Mouse (Mus musculus) small intestine, adult 2 months (tissue): ENCODE results near the gene Nrp1. TPM values are rescaled to one million over a fixed set of nuclear protein-coding genes. Genes with fewer than 3 reads are reported as not detected.

ENCODE experiments used
- H3K27ac ChIP-seq: fragments of 200-500 bp; 2 replicates; pipeline ENCODE4 v1.5.1; 2012; ENCODE audit warnings: low read depth, low read length, control low read depth, inconsistent platforms; ENCODE audit not compliant: insufficient read depth
- H3K27me3 ChIP-seq: fragments of 200-500 bp; 2 replicates; pipeline ENCODE4 v1.6.1; 2012; ENCODE audit warnings: mild to moderate bottlenecking, moderate library complexity, low read length, inconsistent platforms; ENCODE audit not compliant: control insufficient read depth, insufficient read depth
- H3K36me3 ChIP-seq: fragments of 200-500 bp; 2 replicates; pipeline ENCODE4 v1.6.1; 2012; ENCODE audit warnings: mild to moderate bottlenecking, low read length, control low read depth, inconsistent platforms; ENCODE audit not compliant: control insufficient read depth, insufficient read depth
- H3K4me1 ChIP-seq: fragments of 200-500 bp; 2 replicates; pipeline ENCODE4 v1.6.1; 2012; ENCODE audit warnings: low read length, inconsistent platforms, mixed read lengths; ENCODE audit not compliant: control insufficient read depth, insufficient read depth, insufficient read length
- H3K4me3 ChIP-seq: fragments of 200-500 bp; 2 replicates; pipeline ENCODE4 v1.5.1; 2012; ENCODE audit warnings: low read depth, mild to moderate bottlenecking, control low read depth, inconsistent platforms, low read length, moderate library complexity
- CTCF ChIP-seq: fragments of 200-500 bp; IDR thresholded peaks from 2 replicates; pipeline ENCODE4 v1.5.1; 2012; ENCODE audit warnings: low read depth, mild to moderate bottlenecking, control low read depth, inconsistent platforms, low read length, moderate library complexity, mixed read lengths; ENCODE audit not compliant: insufficient replicate concordance, insufficient read length; ENCODE audit errors: extremely low read depth
- POLR2A ChIP-seq: fragments of 200-500 bp; IDR thresholded peaks from 2 replicates; pipeline ENCODE4 v1.6.1; 2012; ENCODE audit warnings: low read depth, mild to moderate bottlenecking, control low read depth, inconsistent platforms, low read length, moderate library complexity
- WGBS: fragments of 180-500 bp; shearing (Covaris S2); methylation state at CpG from one replicate; pipeline ENCODE4 v1.1.7; 2018; 5-methylcytosine and 5-hydroxymethylcytosine counted together
- polyA plus RNA-seq: library from polyadenylated mRNA; depleted of rRNA; stranded (reverse); fragments of >200 nt; gene quantifications from 2 replicates; pipeline ENCODE4 v1.2.3, GENCODE M21; 2012

Nrp1 gene
- polyA plus RNA-seq, 1 experiment = 6.6 TPM

DNA sequence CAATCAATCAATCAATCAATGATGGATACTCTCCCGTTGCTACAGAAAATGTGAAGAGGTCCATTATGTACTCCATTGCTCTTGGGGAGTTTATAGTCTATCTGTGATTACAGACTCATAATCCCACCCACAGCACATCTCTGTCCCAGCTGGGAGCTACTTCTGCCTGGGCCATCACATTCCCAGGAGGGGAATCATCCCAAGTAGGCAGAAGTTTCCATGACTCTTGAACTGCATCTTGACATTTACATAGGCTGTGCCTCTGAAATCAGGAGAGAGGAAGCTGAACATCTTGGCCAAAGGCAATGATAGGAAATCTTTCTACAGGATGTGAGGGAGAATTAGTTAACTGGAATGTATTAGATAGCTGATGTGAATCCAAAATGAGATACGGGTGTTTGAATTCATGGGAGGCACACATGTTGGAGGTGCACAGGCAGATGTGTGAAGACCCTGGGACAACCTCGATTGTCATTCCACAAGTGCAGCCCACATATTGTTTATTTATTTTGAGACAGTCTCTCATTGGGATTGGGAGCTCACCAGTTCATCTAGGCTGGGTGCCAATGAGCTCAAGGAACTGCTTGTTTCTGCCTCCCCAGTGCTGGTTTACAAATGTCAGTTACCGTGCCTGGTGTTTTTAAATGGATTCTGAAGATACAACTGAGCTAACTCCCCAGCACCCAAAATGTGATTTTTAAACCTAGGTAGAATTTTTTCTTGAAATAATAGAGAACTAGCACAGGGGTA, 108.5 kb downstream of the Nrp1 start:
- no peaks in the 10 kb centered on the region for H3K36me3 ChIP-seq
- H3K4me3 ChIP-seq = no peak overlapping the region
- 68% methylated on average over 4 of the region's 4 CpGs for WGBS
- no peaks in the 10 kb centered on the region for H3K27me3 ChIP-seq
- no peaks in the 10 kb centered on the region for H3K4me1 ChIP-seq
- H3K27ac ChIP-seq = no peak overlapping the region
- TF ChIP-seq POLR2A = no peak
- no peak for TF ChIP-seq CTCF

DNA sequence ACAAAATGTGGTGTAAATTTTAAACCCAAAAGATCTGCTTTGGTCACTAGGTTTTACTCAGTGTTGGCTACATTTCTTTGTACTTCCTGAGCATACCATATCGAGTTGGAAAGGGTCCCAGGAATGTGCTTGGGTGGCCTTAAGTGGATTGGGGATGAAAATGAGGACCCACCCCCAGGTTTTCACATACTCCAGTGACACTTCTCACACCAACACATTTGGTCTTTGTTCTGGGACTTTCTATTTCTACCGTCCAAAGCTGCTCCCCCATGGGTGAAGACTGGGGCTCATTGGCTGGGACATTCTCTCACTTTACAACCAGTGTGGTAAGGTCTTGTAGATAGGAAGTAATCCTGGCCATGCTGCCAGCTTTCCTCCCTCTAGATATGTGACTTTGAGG, 111.7 kb downstream of the Nrp1 start:
- Histone ChIP-seq H3K27ac (no peak overlapping the region), H3K27me3 (no peaks in the 10 kb centered on the region), H3K4me3 (no peak overlapping the region), H3K4me1 (0 out of 2 replicates have a peak, but pooled peaks cover 2% of the 10 kb centered on the region), H3K36me3 (no peaks in the 10 kb centered on the region)
- TF ChIP-seq CTCF = no peak
- no peak for TF ChIP-seq POLR2A
- WGBS = 67% methylated on average over 2 of the region's 2 CpGs

DNA sequence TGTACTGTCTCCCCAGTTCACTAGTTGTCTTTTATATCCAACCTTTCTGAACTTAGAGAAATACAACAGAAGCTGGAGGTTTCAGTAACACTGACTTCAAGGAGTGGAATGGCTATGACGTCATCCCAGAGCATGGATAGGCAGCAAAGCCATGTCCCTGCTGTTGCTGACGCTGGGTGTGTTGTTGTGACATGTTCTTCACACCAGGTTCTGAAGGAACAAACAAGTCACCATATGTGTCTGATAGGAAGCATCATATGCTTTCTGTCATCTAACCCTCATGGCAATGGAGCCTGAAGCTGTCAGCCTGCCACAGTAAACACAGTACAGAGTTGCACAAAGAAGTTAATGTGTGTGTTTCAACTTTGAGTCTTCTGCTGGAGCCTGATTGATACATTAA, 112.8 kb downstream of the Nrp1 start:
- no peaks in the 10 kb centered on the region for H3K36me3 ChIP-seq
- WGBS = 91% methylated on average over 2 of the region's 2 CpGs

DNA sequence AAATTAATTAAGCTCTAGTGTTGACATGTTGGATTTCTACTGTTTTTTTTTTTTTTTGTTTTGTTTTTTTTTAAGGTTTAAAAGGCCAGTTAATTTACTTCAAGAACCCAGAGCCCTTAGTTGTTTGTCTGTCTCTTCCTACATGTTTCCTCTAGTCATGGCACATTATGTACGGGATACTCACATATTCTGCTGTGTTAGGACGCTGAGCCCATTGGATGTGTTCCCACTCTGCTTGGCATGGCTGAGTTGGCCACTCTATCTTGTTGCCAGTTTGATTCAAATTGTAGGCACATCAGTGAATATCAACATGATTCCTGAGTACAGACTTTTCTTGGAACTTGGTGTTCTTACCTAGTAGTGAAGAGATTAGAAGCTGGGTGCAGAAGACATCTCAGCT, 114.5 kb downstream of the Nrp1 start:
- Histone ChIP-seq H3K4me1 (0 out of 2 replicates have a peak, but pooled peaks cover 2% of the 10 kb centered on the region), H3K27me3 (no peaks in the 10 kb centered on the region), H3K36me3 (no peaks in the 10 kb centered on the region), H3K27ac (no peak overlapping the region), H3K4me3 (no peak overlapping the region)
- TF ChIP-seq POLR2A (no peak), CTCF (no peak)
- WGBS = 91% methylated on average over 2 of the region's 2 CpGs

More for the DNA sequence above, 112.8 kb downstream of the Nrp1 start:
- Histone ChIP-seq H3K4me3 (no peak overlapping the region), H3K27me3 (no peaks in the 10 kb centered on the region), H3K27ac (no peak overlapping the region), H3K4me1 (0 out of 2 replicates have a peak, but pooled peaks cover 2% of the 10 kb centered on the region)
- no peak for TF ChIP-seq CTCF
- no peak for TF ChIP-seq POLR2A

DNA sequence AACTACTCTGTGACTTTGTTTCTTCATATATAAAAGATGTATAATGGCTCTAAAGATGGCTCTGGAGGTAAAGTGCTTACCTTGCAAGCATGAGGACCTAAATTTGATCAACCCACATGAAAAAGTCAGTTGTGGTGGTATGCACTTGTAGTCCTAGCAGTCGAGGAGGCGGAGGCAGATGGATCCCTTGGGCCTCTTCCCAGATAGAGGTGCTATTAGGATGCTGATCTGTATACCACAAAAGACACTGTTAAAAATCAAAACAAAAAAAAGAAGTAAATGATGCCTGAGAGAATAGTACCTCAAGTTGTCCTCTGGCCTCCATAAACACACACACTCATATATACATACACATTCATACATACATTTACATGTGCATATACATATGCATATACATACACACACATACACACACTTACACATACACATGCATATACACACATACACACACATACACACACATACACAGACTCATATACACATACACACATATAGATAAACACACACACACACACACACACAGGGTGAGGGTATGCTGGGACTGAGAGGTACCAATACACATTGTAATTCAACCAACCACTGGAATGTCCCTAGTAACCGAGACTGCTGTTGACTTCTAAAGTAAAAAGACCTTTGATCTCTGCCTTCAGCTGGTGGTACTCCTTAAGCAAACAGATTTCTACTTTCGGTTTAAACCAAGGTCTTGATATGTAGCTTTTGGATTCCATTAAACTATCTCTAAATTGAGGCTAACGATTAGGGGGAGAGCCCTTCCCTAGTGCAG, 115.2 kb downstream of the Nrp1 start:
- Histone ChIP-seq H3K4me3 (no peak overlapping the region), H3K27ac (no peak overlapping the region), H3K4me1 (0 out of 2 replicates have a peak, but pooled peaks cover 2% of the 10 kb centered on the region), H3K36me3 (no peaks in the 10 kb centered on the region), H3K27me3 (no peaks in the 10 kb centered on the region)
- 43% methylated on average over 5 of the region's 5 CpGs for WGBS
- TF ChIP-seq POLR2A (no peak), CTCF (no peak)

DNA sequence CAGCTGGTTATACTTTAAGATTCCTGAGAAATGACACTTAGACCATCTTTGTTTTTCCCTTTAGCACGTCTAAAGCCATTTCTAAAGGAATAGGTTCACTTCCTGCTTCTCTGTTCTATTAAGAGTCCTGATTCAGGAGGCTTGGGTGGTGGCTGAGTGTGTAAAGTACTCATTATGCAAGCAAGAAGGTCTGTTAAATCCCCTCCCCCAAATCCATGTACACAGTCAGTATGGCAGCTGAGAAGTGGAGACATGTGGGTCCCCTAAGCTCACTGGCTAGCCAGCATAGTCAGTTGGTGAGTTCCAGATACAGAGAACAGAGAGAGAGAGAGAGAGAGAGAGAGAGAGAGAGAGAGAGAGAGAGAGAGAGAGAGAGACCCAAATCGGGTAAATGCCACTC, 116.2 kb downstream of the Nrp1 start:
- Histone ChIP-seq H3K4me3 (no peak overlapping the region), H3K27ac (no peak overlapping the region), H3K27me3 (no peaks in the 10 kb centered on the region), H3K36me3 (no peaks in the 10 kb centered on the region), H3K4me1 (0 out of 2 replicates have a peak, but pooled peaks cover 2% of the 10 kb centered on the region)
- 17% methylated on average over 2 of the region's 2 CpGs for WGBS
- no peak for TF ChIP-seq POLR2A
- TF ChIP-seq CTCF = no peak

DNA sequence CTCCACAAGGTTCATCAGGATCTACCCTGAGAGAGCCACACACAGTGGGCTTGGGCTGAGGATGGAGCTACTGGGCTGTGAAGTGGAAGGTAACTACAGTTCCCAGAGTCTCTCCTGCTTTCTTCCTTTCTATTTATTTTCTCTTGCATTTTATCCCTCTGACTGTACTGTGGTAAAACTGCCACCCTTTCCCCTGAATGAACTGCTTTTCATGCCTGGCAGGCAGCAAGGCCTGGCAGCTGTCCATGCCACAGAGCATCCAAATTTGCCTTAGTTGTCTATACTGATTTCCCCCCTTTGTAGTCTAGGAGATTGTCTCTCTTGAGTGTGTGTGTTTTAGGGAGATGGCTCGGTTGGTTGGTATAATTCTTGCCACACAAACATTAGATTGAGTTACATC, 117.8 kb downstream of the Nrp1 start:
- TF ChIP-seq CTCF = no peak
- TF ChIP-seq POLR2A = no peak
- 80% methylated on average over 1 of the region's 1 CpGs for WGBS
- H3K4me1 ChIP-seq = peaks cover 7% of the 10 kb centered on the region; the same call in 1 of the 2 replicates
- no peak overlapping the region for H3K4me3 ChIP-seq
- no peaks in the 10 kb centered on the region for H3K27me3 ChIP-seq
- no peaks in the 10 kb centered on the region for H3K36me3 ChIP-seq
- no peak overlapping the region for H3K27ac ChIP-seq
